Mouse (Mus musculus) kidney, embryonic 15.5 days (tissue): ENCODE data around the gene Rnf144b. TPM values are rescaled to one million over a fixed set of nuclear protein-coding genes. Genes with fewer than 3 reads are reported as not detected.

Source experiments
- ATAC-seq: fragments of 200-750 bp; cut with Nextera tagmentation; replicated peaks from 2 replicates; pipeline ENCODE4 v1.8.0; 2017; ENCODE audit warnings: moderate TSS enrichment; ENCODE audit not compliant: low FRiP score
- H3K27ac ChIP-seq: fragments of 300-500 bp; sonication (generic); 2 replicates; pipeline ENCODE4 v1.5.1; 2015; ENCODE audit warnings: mild to moderate bottlenecking, inconsistent platforms
- H3K27me3 ChIP-seq: fragments of 300-500 bp; sonication (generic); 2 replicates; pipeline ENCODE4 v1.6.1; 2015; ENCODE audit warnings: inconsistent platforms
- H3K36me3 ChIP-seq: fragments of 300-500 bp; sonication (generic); 2 replicates; pipeline ENCODE4 v1.6.1; 2015; ENCODE audit warnings: inconsistent platforms
- H3K4me1 ChIP-seq: fragments of 300-500 bp; sonication (generic); 2 replicates; pipeline ENCODE4 v1.6.1; 2015; ENCODE audit warnings: inconsistent platforms
- H3K4me2 ChIP-seq: fragments of 300-500 bp; sonication (generic); 2 replicates; pipeline ENCODE4 v1.6.1; 2015; ENCODE audit warnings: moderate library complexity, mild to moderate bottlenecking, inconsistent platforms
- H3K4me3 ChIP-seq: fragments of 300-500 bp; sonication (generic); replicated peaks from 2 replicates; pipeline ENCODE4 v1.5.1; 2015; ENCODE audit warnings: mild to moderate bottlenecking, inconsistent platforms
- H3K9ac ChIP-seq: fragments of 300-500 bp; sonication (generic); 2 replicates; pipeline ENCODE4 v1.6.1; 2015; ENCODE audit warnings: mild to moderate bottlenecking, inconsistent platforms
- H3K9me3 ChIP-seq: fragments of 300-500 bp; sonication (generic); replicated peaks from 2 replicates; pipeline ENCODE4 v1.6.1; 2016; ENCODE audit warnings: inconsistent platforms
- WGBS: fragments of 180-500 bp; shearing (Covaris S2); methylation state at CpG from one replicate; pipeline ENCODE4 v1.1.7; 2015; ENCODE audit warnings: mixed read lengths; 5-methylcytosine and 5-hydroxymethylcytosine counted together
- polyA plus RNA-seq: library from polyadenylated mRNA; unstranded; fragments of >200 nt; fragmentation: Nextera tagmentation; extraction: Ambion mirVana; gene quantifications from 2 replicates; pipeline ENCODE4 v1.2.1, GENCODE M21; 2015

Gene Rnf144b
- polyA plus RNA-seq, 1 experiment from 2014 or later, result 0.69 TPM

- Histone ChIP-seq H3K4me1 (no peaks in the 10 kb centered on the region), H3K27me3 (no peaks in the 10 kb centered on the region), H3K36me3 (no peaks in the 10 kb centered on the region), H3K9me3 (no peaks in the 10 kb centered on the region), H3K27ac (no peak overlapping the region), H3K4me2 (no peak overlapping the region), H3K4me3 (no peak overlapping the region), H3K9ac (no peak overlapping the region)
- ATAC-seq, result no peak
- 79% methylated on average over 5 of the region's 5 CpGs for WGBS
These were observed 131.3 kb downstream of the Rnf144b start for GRCm38 (mm10) chr13:47253711-47254110.

GRCm38 (mm10) chr13:47259297-47259696 lies 136.8 kb downstream of the Rnf144b start:
- Histone ChIP-seq H3K4me3 (no peak overlapping the region), H3K4me2 (no peak overlapping the region), H3K4me1 (no peaks in the 10 kb centered on the region), H3K27ac (no peak overlapping the region), H3K9ac (no peak overlapping the region), H3K27me3 (no peaks in the 10 kb centered on the region), H3K9me3 (no peaks in the 10 kb centered on the region), H3K36me3 (no peaks in the 10 kb centered on the region)
- ATAC-seq, result no peak
- 71% methylated on average over 4 of the region's 4 CpGs for WGBS

GRCm38 (mm10) chr13:47261961-47262360 lies 139.5 kb downstream of the Rnf144b start:
- Histone ChIP-seq H3K9me3 (no peaks in the 10 kb centered on the region), H3K36me3 (no peaks in the 10 kb centered on the region), H3K27ac (no peak overlapping the region), H3K27me3 (no peaks in the 10 kb centered on the region), H3K9ac (no peak overlapping the region), H3K4me3 (no peak overlapping the region), H3K4me1 (no peaks in the 10 kb centered on the region), H3K4me2 (no peak overlapping the region)
- WGBS, result 64% methylated on average over 2 of the region's 2 CpGs
- no peak for ATAC-seq

- H3K27me3 ChIP-seq, result no peaks in the 10 kb centered on the region
- no peak for ATAC-seq
- no peaks in the 10 kb centered on the region for H3K4me1 ChIP-seq
- no peak overlapping the region for H3K4me2 ChIP-seq
- H3K9ac ChIP-seq, result no peak overlapping the region
- H3K27ac ChIP-seq, result no peak overlapping the region
- no peak overlapping the region for H3K4me3 ChIP-seq
- no peaks in the 10 kb centered on the region for H3K36me3 ChIP-seq
- 87% methylated on average over 8 of the region's 8 CpGs for WGBS
- no peaks in the 10 kb centered on the region for H3K9me3 ChIP-seq
These were observed 141.9 kb downstream of the Rnf144b start for GRCm38 (mm10) chr13:47264382-47264781.

GRCm38 (mm10) chr13:47266411-47266810 lies 144.0 kb downstream of the Rnf144b start:
- Histone ChIP-seq H3K27me3 (no peaks in the 10 kb centered on the region), H3K4me3 (no peak overlapping the region), H3K27ac (no peak overlapping the region), H3K9ac (no peak overlapping the region), H3K4me1 (no peaks in the 10 kb centered on the region), H3K9me3 (no peaks in the 10 kb centered on the region), H3K36me3 (no peaks in the 10 kb centered on the region), H3K4me2 (no peak overlapping the region)
- ATAC-seq, result no peak
- WGBS, result 85% methylated on average over 7 of the region's 7 CpGs

GRCm38 (mm10) chr13:47268227-47268626 lies 145.8 kb downstream of the Rnf144b start:
- ATAC-seq, result no peak
- Histone ChIP-seq H3K27me3 (no peaks in the 10 kb centered on the region), H3K36me3 (no peaks in the 10 kb centered on the region), H3K9me3 (no peaks in the 10 kb centered on the region), H3K4me2 (no peak overlapping the region), H3K27ac (no peak overlapping the region), H3K4me1 (peaks cover 7% of the 10 kb centered on the region), H3K4me3 (no peak overlapping the region), H3K9ac (no peak overlapping the region)
- 89% methylated on average over 3 of the region's 3 CpGs for WGBS

- WGBS, result 12% methylated on average over 8 of the region's 8 CpGs
- Histone ChIP-seq H3K9ac (0 out of 2 replicates have a peak overlapping the region, but pooled peaks have one; percentile 7), H3K27ac (no peak overlapping the region), H3K4me1 (peaks cover 24% of the 10 kb centered on the region), H3K4me2 (peak overlapping the region; percentile 55), H3K36me3 (no peaks in the 10 kb centered on the region), H3K27me3 (no peaks in the 10 kb centered on the region), H3K4me3 (peak overlapping the region; percentile 24), H3K9me3 (no peaks in the 10 kb centered on the region)
- ATAC-seq, result no peak
These were observed 150.5 kb downstream of the Rnf144b start for GRCm38 (mm10) chr13:47272928-47273327.

GRCm38 (mm10) chr13:47273487-47273886 lies 151.0 kb downstream of the Rnf144b start:
- no peak overlapping the region for H3K27ac ChIP-seq
- no peaks in the 10 kb centered on the region for H3K36me3 ChIP-seq
- no peaks in the 10 kb centered on the region for H3K27me3 ChIP-seq
- peaks cover 30% of the 10 kb centered on the region for H3K4me1 ChIP-seq
- peak overlapping the region; percentile 24 for H3K4me3 ChIP-seq
- H3K9me3 ChIP-seq, result no peaks in the 10 kb centered on the region
- peak overlapping the region; percentile 55 for H3K4me2 ChIP-seq
- 0 out of 2 replicates have a peak overlapping the region, but pooled peaks have one; percentile 7 for H3K9ac ChIP-seq
- 8% methylated on average over 11 of the region's 11 CpGs for WGBS
- peak; percentile 15; the same call in 1 of the 2 replicates for ATAC-seq

- Histone ChIP-seq H3K27me3 (no peaks in the 10 kb centered on the region), H3K36me3 (no peaks in the 10 kb centered on the region), H3K9me3 (no peaks in the 10 kb centered on the region), H3K4me1 (peaks cover 31% of the 10 kb centered on the region), H3K4me2 (no peak overlapping the region), H3K9ac (no peak overlapping the region), H3K4me3 (no peak overlapping the region), H3K27ac (no peak overlapping the region)
- WGBS, result 37% methylated on average over 3 of the region's 3 CpGs
- ATAC-seq, result no peak
These were observed 151.7 kb downstream of the Rnf144b start for GRCm38 (mm10) chr13:47274139-47274538.

GRCm38 (mm10) chr13:47277000-47277823 lies 154.8 kb downstream of the Rnf144b start:
- Histone ChIP-seq H3K36me3 (no peaks in the 10 kb centered on the region), H3K4me1 (peaks cover 31% of the 10 kb centered on the region), H3K27ac (no peak overlapping the region; the same call in 1 of the 2 replicates), H3K27me3 (no peaks in the 10 kb centered on the region), H3K4me2 (peak overlapping the region; percentile 35), H3K9ac (no peak overlapping the region), H3K9me3 (no peaks in the 10 kb centered on the region), H3K4me3 (no peak overlapping the region)
- ATAC-seq, result 0 out of 2 replicates have a peak, but pooled peaks have one; percentile 12
- WGBS, result 29% methylated on average over 13 of the region's 13 CpGs

GRCm38 (mm10) chr13:47277824-47278290 lies 155.4 kb downstream of the Rnf144b start:
- H3K4me3 ChIP-seq, result no peak overlapping the region
- 2% methylated on average over 5 of the region's 5 CpGs for WGBS
- H3K4me2 ChIP-seq, result peak overlapping the region; percentile 35; the same call in 1 of the 2 replicates
- no peak overlapping the region for H3K9ac ChIP-seq
- H3K4me1 ChIP-seq, result peaks cover 28% of the 10 kb centered on the region
- no peaks in the 10 kb centered on the region for H3K36me3 ChIP-seq
- H3K27ac ChIP-seq, result no peak overlapping the region
- ATAC-seq, result no peak
- no peaks in the 10 kb centered on the region for H3K27me3 ChIP-seq
- no peaks in the 10 kb centered on the region for H3K9me3 ChIP-seq

- H3K4me3 ChIP-seq, result no peak overlapping the region
- H3K27ac ChIP-seq, result no peak overlapping the region
- no peaks in the 10 kb centered on the region for H3K36me3 ChIP-seq
- no peak overlapping the region for H3K4me2 ChIP-seq
- 68% methylated on average over 3 of the region's 3 CpGs for WGBS
- H3K27me3 ChIP-seq, result no peaks in the 10 kb centered on the region
- ATAC-seq, result no peak
- no peak overlapping the region for H3K9ac ChIP-seq
- H3K9me3 ChIP-seq, result no peaks in the 10 kb centered on the region
- peaks cover 14% of the 10 kb centered on the region for H3K4me1 ChIP-seq
These were observed 159.8 kb downstream of the Rnf144b start for GRCm38 (mm10) chr13:47282221-47282620.
